Mouse (Mus musculus) bone marrow macrophage, adult 2 months (primary cell): Measurements from ENCODE around the gene Gm49366. TPM values are rescaled to one million over a fixed set of nuclear protein-coding genes. Genes with fewer than 3 reads are reported as not detected.

Source experiments
- H3K27ac ChIP-seq: 2 replicates; pipeline ENCODE4 v1.5.1; 2012; ENCODE audit warnings: low read depth, low read length; ENCODE audit not compliant: insufficient read depth
- H3K4me1 ChIP-seq: 2 replicates; pipeline ENCODE4 v1.6.1; 2012; ENCODE audit warnings: low read length; ENCODE audit not compliant: control insufficient read depth, insufficient read depth
- H3K4me3 ChIP-seq: 2 replicates; pipeline ENCODE4 v1.5.1; 2012; ENCODE audit warnings: mild to moderate bottlenecking, low read length, moderate library complexity; ENCODE audit not compliant: insufficient read depth
- CTCF ChIP-seq: IDR thresholded peaks from 2 replicates; pipeline ENCODE4 v1.5.1; 2012; ENCODE audit warnings: low read depth, mild to moderate bottlenecking, low read length, moderate library complexity
- POLR2A ChIP-seq: IDR thresholded peaks from 2 replicates; pipeline ENCODE4 v1.6.1; 2012; ENCODE audit warnings: mild to moderate bottlenecking, low read depth, low read length, borderline replicate concordance
- polyA plus RNA-seq: library from polyadenylated mRNA; stranded (reverse); fragments of >200 nt; gene quantifications from 2 replicates; pipeline ENCODE4 v1.2.4, GENCODE M21; 2012; ENCODE audit not compliant: missing spikeins, insufficient read depth, insufficient read length

Gm49366 gene
- polyA plus RNA-seq, 1 experiment: not detected

DNA sequence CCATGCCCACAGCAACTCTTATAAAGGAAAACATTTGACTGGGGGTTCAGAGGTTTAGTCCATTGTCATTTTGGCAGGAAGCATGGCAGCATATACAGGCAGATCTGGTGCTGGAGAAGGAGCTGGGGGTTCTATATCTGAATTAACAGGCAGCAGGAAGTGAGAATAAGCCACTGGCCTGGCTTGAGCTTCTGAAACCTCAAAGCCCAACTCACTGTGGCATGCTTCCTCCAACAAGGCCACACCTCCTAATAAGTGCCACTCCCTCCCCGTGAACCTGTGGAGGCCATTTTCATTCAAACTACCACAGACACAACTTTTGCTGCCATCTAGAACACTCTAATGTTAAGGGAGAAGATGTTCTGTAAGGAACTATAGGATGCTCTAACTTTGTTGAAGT, 69.0 kb downstream of the Gm49366 start:
- Histone ChIP-seq H3K27ac (no peak overlapping the region), H3K4me1 (peaks cover 9% of the 10 kb centered on the region), H3K4me3 (no peak overlapping the region)
- TF ChIP-seq CTCF: no peak
- no peak for TF ChIP-seq POLR2A

Other genes starting within 250 kb of the Gm49366 start
- gene Numb, start 117.0 kb upstream of the Gm49366 start, polyA plus RNA-seq: 33.0 and 42.4 TPM in 2 replicates
- 7.2 and 8.0 TPM in 2 replicates for gene Riox1, start 88.3 kb upstream of the Gm49366 start, polyA plus RNA-seq
- gene Heatr4, start 54.1 kb upstream of the Gm49366 start, polyA plus RNA-seq: not detected in 2 replicates
- 12.5 and 15.0 TPM in 2 replicates for gene Acot2, start 51.1 kb upstream of the Gm49366 start, polyA plus RNA-seq
- gene Acot1, start 29.4 kb upstream of the Gm49366 start, polyA plus RNA-seq: 13.0 and 14.5 TPM in 2 replicates
- 0.09 and 0.36 TPM in 2 replicates for gene Acot4, start 556 bp upstream of the Gm49366 start, polyA plus RNA-seq
- not detected in 2 replicates for gene Acot3, start 13.2 kb downstream of the Gm49366 start, polyA plus RNA-seq
- gene Acot5, start 30.4 kb downstream of the Gm49366 start, polyA plus RNA-seq: not detected in 2 replicates
- gene Acot6, start 61.7 kb downstream of the Gm49366 start, polyA plus RNA-seq: 0.47 and 0.49 TPM in 2 replicates
- 3.9 TPM in 2 replicates for gene Dnal1, start 75.4 kb downstream of the Gm49366 start, polyA plus RNA-seq
- gene Pnma1, start 109.6 kb downstream of the Gm49366 start, polyA plus RNA-seq: 0.23 TPM in 1 of 2 replicates, not detected in the other
- 26.6 and 33.7 TPM in 2 replicates for gene Elmsan1, start 179.9 kb downstream of the Gm49366 start, polyA plus RNA-seq
- gene Ptgr2, start 246.3 kb downstream of the Gm49366 start, polyA plus RNA-seq: 46.7 and 50.7 TPM in 2 replicates